Mouse (Mus musculus) midbrain, embryonic 10.5 days (tissue): ENCODE results near the gene Usp10. TPM values are rescaled to one million over a fixed set of nuclear protein-coding genes. Genes with fewer than 3 reads are reported as not detected.

Source experiments
- DNase-seq: peaks from one replicate; pipeline ENCODE4 v3.0.0-alpha.2; 2017; ENCODE audit warnings: low spot score
- H3K27ac ChIP-seq: fragments of 300-500 bp; sonication (generic); replicated peaks from 2 replicates; pipeline ENCODE4 v1.5.1; 2016; ENCODE audit warnings: mild to moderate bottlenecking
- H3K27me3 ChIP-seq: fragments of 300-500 bp; sonication (generic); 2 replicates; pipeline ENCODE4 v1.6.1; 2016; ENCODE audit warnings: low read depth, mild to moderate bottlenecking; ENCODE audit not compliant: poor library complexity, severe bottlenecking
- H3K36me3 ChIP-seq: fragments of 300-500 bp; sonication (generic); 2 replicates; pipeline ENCODE4 v1.6.1; 2016; ENCODE audit warnings: mild to moderate bottlenecking, moderate library complexity
- H3K4me1 ChIP-seq: fragments of 300-500 bp; sonication (generic); 2 replicates; pipeline ENCODE4 v1.6.1; 2016
- H3K4me3 ChIP-seq: fragments of 300-500 bp; sonication (generic); 2 replicates; pipeline ENCODE4 v1.5.1; 2016; ENCODE audit warnings: mild to moderate bottlenecking, moderate library complexity
- H3K9me3 ChIP-seq: fragments of 300-500 bp; sonication (generic); replicated peaks from 2 replicates; pipeline ENCODE4 v1.6.1; 2016; ENCODE audit warnings: mild to moderate bottlenecking
- WGBS: fragments of 180-500 bp; shearing (Covaris S2); methylation state at CpG from one replicate; pipeline ENCODE4 v1.1.7; 2016; 5-methylcytosine and 5-hydroxymethylcytosine counted together
- polyA plus RNA-seq: library from polyadenylated mRNA; unstranded; fragments of >200 nt; fragmentation: Nextera tagmentation; extraction: Ambion mirVana; gene quantifications from 2 replicates; pipeline ENCODE4 v1.2.1, GENCODE M21; 2016

Gene Usp10
- polyA plus RNA-seq, 1 experiment from 2014 or later = 227 TPM

GRCm38 (mm10) chr8:120006645-120007160 is 96.5 kb downstream of the Usp10 start:
- WGBS = 58% methylated on average over 9 of the region's 9 CpGs
- H3K27me3 ChIP-seq = peaks cover 6% of the 10 kb centered on the region; the same call in 1 of the 2 replicates
- H3K9me3 ChIP-seq = no peaks in the 10 kb centered on the region
- no peak overlapping the region for H3K27ac ChIP-seq
- DNase-seq = no peak
- peaks cover 34% of the 10 kb centered on the region for H3K4me1 ChIP-seq
- H3K36me3 ChIP-seq = no peaks in the 10 kb centered on the region
- no peak overlapping the region for H3K4me3 ChIP-seq

Other genes with a start within 250 kb of the Usp10 start
- gene Wfdc1, start 244.0 kb upstream of the Usp10 start, polyA plus RNA-seq = 20.5 and 32.9 TPM in 2 replicates
- gene Atp2c2, start 210.4 kb upstream of the Usp10 start, polyA plus RNA-seq = 1.2 and 1.6 TPM in 2 replicates
- gene Tldc1, start 131.9 kb upstream of the Usp10 start, polyA plus RNA-seq = 15.4 and 16.4 TPM in 2 replicates
- gene Cotl1, start 69.8 kb upstream of the Usp10 start, polyA plus RNA-seq = 150 and 197 TPM in 2 replicates
- 12.8 and 13.0 TPM in 2 replicates for gene Klhl36, start 48.1 kb upstream of the Usp10 start, polyA plus RNA-seq
- 7.1 and 7.3 TPM in 2 replicates for gene Gm20388, start 481 bp downstream of the Usp10 start, polyA plus RNA-seq
- gene Crispld2, start 82.1 kb downstream of the Usp10 start, polyA plus RNA-seq = 2.9 and 4.0 TPM in 2 replicates
- 34.5 and 38.4 TPM in 2 replicates for gene Zdhhc7, start 191.1 kb downstream of the Usp10 start, polyA plus RNA-seq
- gene 6430548M08Rik, start 203.8 kb downstream of the Usp10 start, polyA plus RNA-seq = 5.8 and 11.0 TPM in 2 replicates